Mouse (Mus musculus): ENCODE measurements at regions not wholly inside any gene's neighbourhood (a gene's known extent, or its start where the extent isn't known, plus 50 kb on each side); places are given as distances from the start of the nearest gene placed in this dataset.
A peak's percentile ranks its signal among the peaks of the same experiment; 100 is the strongest.

DNA sequence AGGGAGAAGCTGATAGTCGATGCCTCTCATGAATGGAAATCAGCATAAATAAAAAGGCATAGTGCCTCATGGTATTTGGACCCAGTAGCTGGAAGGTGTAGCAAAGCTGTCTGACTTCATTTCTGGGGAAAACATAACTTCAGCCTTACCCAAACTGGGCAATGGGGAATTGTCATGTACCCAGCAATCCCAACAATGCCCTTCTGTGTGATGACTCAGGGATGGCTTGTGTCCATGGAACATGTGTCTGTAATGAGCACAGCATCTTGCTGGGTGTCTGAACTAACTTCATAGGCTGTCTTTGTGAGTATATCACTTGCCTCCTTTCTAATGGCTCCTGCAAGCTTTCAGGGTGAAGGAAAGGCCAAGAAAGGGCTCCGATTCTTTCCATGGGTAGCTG lies 140.3 kb downstream of the Bod1 start:
- TF ChIP-seq SRF (IDR thresholded peaks at IDR 0.05; ENCODE audit: control insufficient read depth, insufficient read length, low read depth), result no peak
- no peak for TF ChIP-seq CEBPB (IDR thresholded peaks at IDR 0.05; ENCODE audit: insufficient read depth, poor library complexity, severe bottlenecking)
- TF ChIP-seq POLR2A (IDR thresholded peaks at IDR 0.05; ENCODE audit: insufficient read length, low read depth), result no peak
- TF ChIP-seq TCF3 (IDR thresholded peaks at IDR 0.05; ENCODE audit: insufficient read length, low read depth), result peak; percentile 16
- peak in 1 of 3 experiments; percentile 48 for TF ChIP-seq MYOG (IDR thresholded peaks at IDR 0.05; ENCODE audit: control insufficient read depth in 1 of 3, insufficient read depth in 1 of 3, insufficient read length in 2 of 3, low read depth in 2 of 3)
- TF ChIP-seq USF1 (IDR thresholded peaks at IDR 0.05; ENCODE audit: low read depth), result no peak
- TF ChIP-seq E2F4 (IDR thresholded peaks at IDR 0.05; ENCODE audit: insufficient read depth), result no peak
- no peak for TF ChIP-seq MAX (IDR thresholded peaks at IDR 0.05; ENCODE audit: low read depth)
- TF ChIP-seq POLR2AphosphoS2 (IDR thresholded peaks at IDR 0.05; ENCODE audit: insufficient read length, low read depth), result no peak
